Mouse (Mus musculus): ENCODE measurements around the gene Zgrf1. TPM values are rescaled to one million over a fixed set of nuclear protein-coding genes. Genes with fewer than 3 reads are reported as not detected.
A peak's percentile ranks its signal among the peaks of the same experiment; 100 is the strongest.

Zgrf1 gene
- polyA plus RNA-seq (2011; ENCODE audit: insufficient read depth, insufficient read length, low read depth, missing spikeins): 27.5 and 28.3 TPM in 2 replicates

DNA sequence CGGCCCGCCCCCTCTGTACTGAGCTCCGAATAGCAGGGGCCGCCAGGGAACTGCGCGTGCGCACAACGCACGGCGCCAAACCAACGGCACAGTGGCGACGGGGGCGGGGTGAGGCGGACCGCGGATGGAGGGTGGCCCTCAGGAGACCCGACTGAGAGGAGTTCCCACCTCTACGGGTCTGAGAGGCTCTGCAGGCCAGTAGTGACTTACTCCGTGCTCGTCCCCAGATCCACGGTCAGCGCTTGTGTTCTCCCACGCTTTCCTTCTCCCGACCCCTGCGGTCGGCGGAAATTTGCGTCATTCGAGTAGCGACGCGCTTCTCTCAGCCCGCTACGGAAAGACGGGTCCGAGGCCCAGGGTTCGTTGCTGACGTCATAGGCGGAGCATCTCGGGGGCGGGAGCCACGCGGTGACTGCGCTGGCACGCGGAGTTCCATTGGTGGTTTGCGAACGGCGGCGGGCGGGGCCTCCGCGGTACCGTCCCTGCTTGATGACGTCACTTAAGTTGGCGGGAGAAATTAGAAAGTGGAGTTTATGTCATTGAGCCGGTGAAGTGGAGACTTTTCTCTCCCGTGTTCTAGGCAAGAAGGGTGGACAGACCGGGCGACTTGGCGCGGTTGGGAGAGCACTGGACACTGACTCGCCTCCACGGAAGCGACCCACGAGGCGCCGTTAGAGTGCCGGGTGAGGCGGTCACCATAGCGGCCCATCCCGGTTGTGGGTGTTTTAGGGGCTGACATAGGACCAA lies at the start of gene Zgrf1, which contains the start of gene Larp7:
Zgrf1 (plus strand) TSS at position 517 of the 747 bp plus-strand sequence.
Larp7 (minus strand) TSS at position 377 of the 747 bp plus-strand sequence.
- Histone ChIP-seq H3K4me1 (ENCODE audit: control insufficient read depth, insufficient read depth, low read length) (peaks cover 2% of the 10 kb centered on the region), H3K9ac (ENCODE audit: low read depth, poor library complexity, severe bottlenecking) (peak within 1 kb of the TSS; percentile 86), H3K4me3 (ENCODE audit: low read depth, low read length) (peak within 1 kb of the TSS; percentile 99), H3K27ac (ENCODE audit: insufficient read depth, low read length) (peak within 1 kb of the TSS; percentile 84), H3K27me3 (ENCODE audit: control insufficient read depth, insufficient read depth, low read length, poor library complexity, severe bottlenecking) (no peaks in the 10 kb centered on the region), H3K9me3 (replicated peaks; ENCODE audit: control insufficient read depth, insufficient read depth, low read length, poor library complexity, severe bottlenecking) (no peaks in the 10 kb centered on the region), H3K36me3 (ENCODE audit: control insufficient read depth, insufficient read depth, low read length, poor library complexity, severe bottlenecking) (peaks cover 19% of the 10 kb centered on the region)
- TF ChIP-seq POLR2A (IDR thresholded peaks at IDR 0.05; ENCODE audit: insufficient read depth, low read length): no peak

DNA sequence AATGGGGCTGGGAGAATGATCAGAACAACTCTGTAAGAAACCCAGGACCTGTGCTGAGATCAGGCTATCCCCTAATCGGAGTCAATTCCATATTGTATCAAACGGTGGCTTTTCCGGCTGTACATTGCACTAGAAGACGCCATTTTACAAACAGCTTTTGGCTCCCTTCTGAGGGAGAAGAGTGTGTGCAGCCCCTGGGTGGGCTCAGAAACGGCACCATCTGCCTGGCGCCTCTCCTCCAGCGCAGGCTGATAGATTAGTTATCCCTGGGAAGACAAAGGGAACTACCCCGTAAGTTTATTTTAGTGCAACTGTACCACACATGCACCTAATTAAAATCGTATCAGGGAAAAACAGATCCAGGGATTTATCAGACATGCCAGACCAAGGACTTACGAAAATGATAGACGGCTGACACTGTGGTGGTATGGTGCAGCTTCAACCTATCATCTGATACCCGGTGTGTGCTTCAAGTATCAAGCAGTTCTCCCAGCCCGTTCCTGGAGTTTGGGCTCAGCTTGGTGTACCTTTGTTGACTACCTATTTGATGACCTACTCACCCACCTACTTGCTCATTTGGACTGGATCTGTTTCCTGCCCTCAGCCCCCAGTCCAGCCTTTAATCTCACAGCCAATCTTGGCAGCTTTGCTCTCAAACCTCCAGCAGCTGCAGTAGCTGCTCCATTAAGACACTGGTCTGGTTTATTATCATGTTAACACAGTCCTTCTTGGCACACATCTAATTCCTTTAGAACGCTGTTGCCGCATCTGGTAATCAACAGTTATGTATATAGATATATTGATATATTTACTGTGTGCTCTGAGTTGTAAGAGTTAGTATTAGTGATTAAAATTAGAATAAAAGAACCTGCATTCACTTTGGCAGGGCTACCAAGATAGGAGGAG lies 45.2 kb upstream of the Zgrf1 start:
- no peaks in the 10 kb centered on the region for H3K9me3 ChIP-seq (replicated peaks; ENCODE audit: control insufficient read depth, insufficient read depth, low read length, poor library complexity, severe bottlenecking)
- no peak overlapping the region for H3K4me3 ChIP-seq (ENCODE audit: low read depth, low read length)
- H3K27me3 ChIP-seq (ENCODE audit: control insufficient read depth, insufficient read depth, low read length, poor library complexity, severe bottlenecking): no peaks in the 10 kb centered on the region
- no peaks in the 10 kb centered on the region for H3K4me1 ChIP-seq (ENCODE audit: control insufficient read depth, insufficient read depth, low read length)
- H3K27ac ChIP-seq (ENCODE audit: insufficient read depth, low read length): no peak overlapping the region
- TF ChIP-seq EP300 (IDR thresholded peaks at IDR 0.05; ENCODE audit: insufficient read depth, low read depth, low read length) (no peak), CTCF (IDR thresholded peaks at IDR 0.05; ENCODE audit: low read depth, low read length) (no peak), POLR2A (IDR thresholded peaks at IDR 0.05; ENCODE audit: insufficient read depth, low read length) (no peak)
- H3K36me3 ChIP-seq (ENCODE audit: control insufficient read depth, insufficient read depth, low read length, poor library complexity, severe bottlenecking): no peaks in the 10 kb centered on the region
- no peak overlapping the region for H3K9ac ChIP-seq (ENCODE audit: low read depth, poor library complexity, severe bottlenecking)

- Histone ChIP-seq H3K9ac (ENCODE audit: low read depth, poor library complexity, severe bottlenecking) (no peak overlapping the region), H3K27ac (ENCODE audit: insufficient read depth, low read length) (no peak overlapping the region), H3K4me1 (ENCODE audit: control insufficient read depth, insufficient read depth, low read length) (no peaks in the 10 kb centered on the region), H3K9me3 (replicated peaks; ENCODE audit: control insufficient read depth, insufficient read depth, low read length, poor library complexity, severe bottlenecking) (no peaks in the 10 kb centered on the region), H3K27me3 (ENCODE audit: control insufficient read depth, insufficient read depth, low read length, poor library complexity, severe bottlenecking) (no peaks in the 10 kb centered on the region), H3K4me3 (ENCODE audit: low read depth, low read length) (no peak overlapping the region), H3K36me3 (ENCODE audit: control insufficient read depth, insufficient read depth, low read length, poor library complexity, severe bottlenecking) (no peaks in the 10 kb centered on the region)
- TF ChIP-seq POLR2A (IDR thresholded peaks at IDR 0.05; ENCODE audit: insufficient read depth, low read length) (no peak), EP300 (IDR thresholded peaks at IDR 0.05; ENCODE audit: insufficient read depth, low read depth, low read length) (no peak)
Measured at GRCm38 (mm10) chr3:127511786-127512746, 41.2 kb upstream of the Zgrf1 start.

DNA sequence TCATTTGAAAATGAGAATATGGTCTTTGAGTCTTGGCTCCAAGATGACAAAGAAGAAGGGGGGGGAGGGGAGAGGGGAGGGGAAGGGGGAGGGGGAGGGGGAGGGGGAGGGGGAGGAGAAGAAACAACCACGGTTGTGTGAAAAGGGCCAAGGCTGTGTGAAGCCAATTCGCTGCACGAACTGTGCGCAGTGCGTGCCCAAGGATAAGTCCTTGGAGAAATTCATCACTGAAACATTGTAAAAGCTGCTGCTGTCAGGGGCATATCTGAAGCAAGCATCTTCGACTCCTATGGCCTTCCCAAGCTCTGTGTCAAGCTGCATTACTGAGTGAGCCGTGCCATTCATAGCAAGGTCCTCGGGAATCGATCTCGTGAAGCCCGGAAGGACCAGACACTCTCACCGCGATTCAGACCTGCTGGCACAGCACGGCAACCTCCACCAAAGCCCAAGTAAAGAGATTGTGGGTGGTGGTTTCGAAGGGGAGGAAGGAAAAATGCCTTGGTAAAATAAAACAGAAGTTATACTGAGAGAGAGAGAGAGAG lies 40.4 kb upstream of the Zgrf1 start:
- no peaks in the 10 kb centered on the region for H3K36me3 ChIP-seq (ENCODE audit: control insufficient read depth, insufficient read depth, low read length, poor library complexity, severe bottlenecking)
- H3K9me3 ChIP-seq (replicated peaks; ENCODE audit: control insufficient read depth, insufficient read depth, low read length, poor library complexity, severe bottlenecking): no peaks in the 10 kb centered on the region
- no peaks in the 10 kb centered on the region for H3K4me1 ChIP-seq (ENCODE audit: control insufficient read depth, insufficient read depth, low read length)
- TF ChIP-seq CTCF (IDR thresholded peaks at IDR 0.05; ENCODE audit: low read depth, low read length) (no peak), POLR2A (IDR thresholded peaks at IDR 0.05; ENCODE audit: insufficient read depth, low read length) (no peak), EP300 (IDR thresholded peaks at IDR 0.05; ENCODE audit: insufficient read depth, low read depth, low read length) (no peak)
- no peak overlapping the region for H3K9ac ChIP-seq (ENCODE audit: low read depth, poor library complexity, severe bottlenecking)
- no peak overlapping the region for H3K27ac ChIP-seq (ENCODE audit: insufficient read depth, low read length)
- no peaks in the 10 kb centered on the region for H3K27me3 ChIP-seq (ENCODE audit: control insufficient read depth, insufficient read depth, low read length, poor library complexity, severe bottlenecking)
- H3K4me3 ChIP-seq (ENCODE audit: low read depth, low read length): no peak overlapping the region

GRCm38 (mm10) chr3:127513699-127514098 lies 39.6 kb upstream of the Zgrf1 start:
- Histone ChIP-seq H3K4me3 (ENCODE audit: low read depth, low read length) (no peak overlapping the region), H3K4me1 (ENCODE audit: control insufficient read depth, insufficient read depth, low read length) (no peaks in the 10 kb centered on the region), H3K27ac (ENCODE audit: insufficient read depth, low read length) (no peak overlapping the region), H3K36me3 (ENCODE audit: control insufficient read depth, insufficient read depth, low read length, poor library complexity, severe bottlenecking) (no peaks in the 10 kb centered on the region), H3K9ac (ENCODE audit: low read depth, poor library complexity, severe bottlenecking) (no peak overlapping the region), H3K27me3 (ENCODE audit: control insufficient read depth, insufficient read depth, low read length, poor library complexity, severe bottlenecking) (no peaks in the 10 kb centered on the region), H3K9me3 (replicated peaks; ENCODE audit: control insufficient read depth, insufficient read depth, low read length, poor library complexity, severe bottlenecking) (no peaks in the 10 kb centered on the region)
- no peak for TF ChIP-seq POLR2A (IDR thresholded peaks at IDR 0.05; ENCODE audit: insufficient read depth, low read length)

Measured in ES-Bruce4 (cell line).